Mouse (Mus musculus): ENCODE data around the gene Pnmal2.

Gene Pnmal2

DNA sequence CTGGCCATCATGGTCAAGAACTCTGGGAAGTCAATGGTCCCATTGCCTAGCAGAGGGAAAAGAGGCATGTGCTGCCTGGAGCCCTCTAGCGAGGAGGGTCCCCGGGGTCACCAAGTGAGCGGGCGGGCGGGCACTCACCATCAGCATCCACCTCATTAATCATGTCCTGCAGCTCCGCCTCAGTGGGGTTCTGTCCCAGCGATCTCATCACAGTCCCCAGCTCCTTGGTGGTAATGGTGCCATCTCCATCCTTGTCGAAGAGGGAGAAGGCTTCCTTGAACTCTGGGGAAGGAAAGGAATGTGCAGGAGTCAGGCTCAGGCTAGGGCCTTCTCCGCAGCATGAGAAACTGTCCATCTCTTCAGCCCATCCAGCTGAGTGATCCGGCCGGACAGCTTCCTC is 27.0 kb upstream of the Pnmal2 start:
- no peak for DNase-seq (ENCODE audit: low spot score)

DNA sequence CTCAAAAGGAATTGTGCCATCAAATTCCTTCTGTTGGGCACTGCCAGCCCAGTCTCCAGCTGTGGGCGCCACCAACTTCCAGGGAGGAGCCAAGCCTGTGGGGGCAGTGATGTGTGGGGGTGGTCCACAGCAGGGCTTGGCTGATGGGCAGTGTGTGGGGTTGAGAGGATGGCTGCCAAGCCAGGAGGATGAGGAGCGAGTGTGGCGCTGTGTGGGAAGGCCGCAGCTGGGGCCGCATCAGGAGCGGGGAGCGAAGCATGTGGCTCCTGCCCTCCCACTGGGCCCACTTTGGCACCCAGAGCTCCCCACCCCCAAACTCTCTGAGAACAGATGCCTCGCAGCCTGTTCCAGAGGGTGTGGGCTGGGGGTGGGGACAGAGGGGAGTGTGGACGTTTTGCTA is 26.5 kb upstream of the Pnmal2 start:
- DNase-seq (ENCODE audit: low spot score), result no peak

DNA sequence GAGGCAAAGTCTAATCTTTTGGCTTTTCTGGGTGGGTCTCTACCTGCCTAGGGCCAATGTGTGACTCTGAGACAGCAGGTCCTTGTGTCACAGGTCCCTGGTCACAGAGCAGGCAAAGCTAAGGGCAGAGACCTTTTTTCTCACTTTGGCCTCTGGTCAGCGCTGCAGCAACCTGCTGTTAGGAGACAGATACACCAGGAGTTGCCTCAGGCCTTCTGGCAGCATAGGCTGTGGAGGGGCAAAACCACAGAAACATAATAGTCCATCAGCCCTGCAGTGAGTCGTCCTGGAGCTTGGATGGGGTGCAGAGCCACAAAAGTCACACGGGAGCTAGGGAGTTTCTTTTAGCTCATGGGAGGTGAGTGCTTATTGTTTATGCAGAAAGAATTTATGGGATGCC is 25.8 kb upstream of the Pnmal2 start:
- DNase-seq (ENCODE audit: low spot score), result no peak

DNA sequence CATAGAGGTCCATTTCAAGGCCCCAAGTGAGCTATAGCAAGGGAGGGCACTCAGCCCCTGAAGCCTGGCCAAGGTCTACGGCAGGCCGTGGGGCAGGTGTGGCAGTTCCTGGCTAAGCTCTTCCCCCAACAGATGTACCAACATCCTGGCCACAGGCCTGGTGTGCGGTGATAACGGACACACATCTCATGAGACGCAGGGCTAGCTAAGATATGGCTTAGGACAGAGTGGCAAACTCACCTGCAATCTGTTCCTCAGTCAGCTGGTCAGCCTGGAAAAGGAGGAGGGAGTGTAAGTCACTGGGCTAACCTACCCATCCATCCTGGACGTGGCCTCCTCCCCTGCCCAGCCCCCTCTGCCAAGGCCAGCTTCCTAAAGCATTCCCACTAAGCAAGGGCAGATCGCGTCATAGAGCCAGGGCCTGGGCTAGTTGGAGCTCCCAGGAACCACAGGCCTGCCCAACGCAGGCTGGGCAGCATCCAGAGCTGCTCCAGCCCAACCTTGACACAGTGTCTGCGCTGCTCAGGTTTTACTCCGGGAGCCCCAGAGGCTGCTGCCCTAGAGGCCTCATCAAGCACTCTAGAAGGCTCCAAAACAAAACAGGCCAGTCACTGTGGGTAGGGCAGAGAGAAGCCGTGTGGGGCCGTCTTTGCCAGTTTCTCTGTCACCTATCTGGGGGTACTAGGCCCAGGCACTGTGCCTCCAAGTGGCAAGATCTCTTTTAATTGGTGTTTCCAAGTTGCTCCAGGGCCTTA is 24.9 kb upstream of the Pnmal2 start:
- no peak for DNase-seq (ENCODE audit: low spot score)

DNA sequence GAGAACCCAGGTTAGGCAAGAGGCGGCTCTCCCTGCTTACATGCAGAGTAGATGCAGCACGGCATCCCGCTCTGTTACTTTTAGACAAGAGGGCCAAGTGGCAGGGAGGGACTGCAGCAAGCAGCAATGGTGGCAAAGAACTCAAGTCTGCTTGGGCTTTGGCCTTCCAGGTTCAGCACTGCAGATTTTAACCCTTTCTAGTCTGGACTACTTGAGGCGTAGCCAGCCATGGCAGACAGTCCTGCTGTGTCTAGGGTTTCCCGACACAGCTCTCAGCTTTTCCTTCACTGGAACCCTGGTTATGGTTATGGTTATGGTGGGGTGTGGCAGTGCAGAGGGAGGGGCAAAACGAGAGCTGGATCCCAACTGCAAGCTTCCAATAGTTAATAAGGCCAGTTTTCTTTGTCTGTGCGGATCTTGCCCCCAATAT is 24.3 kb upstream of the Pnmal2 start:
- no peak for DNase-seq (ENCODE audit: low spot score)

DNA sequence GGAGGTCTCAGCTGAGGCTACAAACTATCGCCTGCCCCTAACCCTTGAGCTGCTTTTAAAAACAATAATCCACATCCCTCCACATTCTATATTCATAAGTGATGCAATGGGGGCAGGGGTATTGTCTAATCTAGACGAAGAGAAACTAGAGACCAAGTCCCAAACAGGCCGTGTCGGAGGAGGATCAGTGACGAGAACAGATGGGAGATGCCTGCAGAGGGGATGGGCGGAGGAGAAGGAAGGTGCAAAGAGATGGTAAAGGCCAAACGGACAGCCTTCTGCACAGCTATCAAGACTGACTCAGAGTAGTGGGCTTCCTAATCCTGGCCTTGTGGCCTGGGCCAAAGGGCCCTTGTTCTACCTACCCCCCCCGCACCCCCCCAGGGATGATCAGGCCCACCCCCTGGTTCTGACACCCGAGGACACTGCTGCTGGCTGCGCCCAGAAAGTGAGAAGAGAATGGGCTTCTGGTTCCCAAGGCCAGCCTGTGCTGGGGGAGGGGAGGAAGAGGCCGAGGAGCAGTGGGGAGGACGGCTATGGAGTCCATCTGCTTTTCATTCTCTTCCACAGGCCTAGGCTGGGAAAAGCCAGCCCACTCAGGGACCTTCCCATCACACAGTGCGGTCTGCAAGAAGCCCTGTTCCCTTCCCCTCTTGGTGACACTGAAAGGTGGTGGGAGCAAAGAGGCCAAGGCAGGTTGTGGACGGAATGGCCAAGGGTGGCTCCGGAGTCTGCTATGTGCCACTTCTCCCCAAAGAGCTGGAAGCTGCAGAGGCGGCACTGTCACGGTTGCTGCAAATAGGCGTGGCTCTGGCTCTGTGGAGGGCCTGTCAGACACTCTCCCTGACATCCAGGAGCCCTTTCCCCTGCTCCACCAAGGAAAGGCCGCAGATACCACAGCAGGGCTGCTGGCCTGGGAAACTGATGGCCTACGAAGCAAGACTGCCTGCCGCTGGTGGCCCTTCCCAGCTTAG is 23.4 kb upstream of the Pnmal2 start:
- no peak for DNase-seq (ENCODE audit: low spot score)

DNA sequence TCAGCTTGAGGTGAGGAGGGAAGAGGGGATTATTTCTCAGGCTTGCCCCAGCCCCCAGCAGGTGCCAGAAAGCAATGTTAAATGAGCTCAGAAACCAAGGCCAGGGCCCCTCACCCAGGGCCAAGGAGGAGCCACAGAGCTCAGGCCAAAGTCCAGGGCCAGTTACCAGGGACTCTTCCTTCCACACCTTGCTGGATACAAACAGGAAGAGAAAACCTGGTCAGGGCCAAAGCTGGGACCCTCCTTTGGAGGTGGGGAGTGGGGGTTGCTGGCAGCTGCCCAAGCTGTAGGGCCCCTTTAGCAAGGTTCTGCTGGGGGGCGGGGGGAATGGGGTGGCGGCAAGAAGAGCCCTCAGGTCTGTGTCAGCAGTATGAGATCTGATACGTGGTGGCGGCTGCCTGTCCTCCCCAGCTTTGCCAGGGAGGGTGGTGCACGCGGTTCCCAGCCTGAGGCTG is 22.6 kb upstream of the Pnmal2 start:
- DNase-seq (ENCODE audit: low spot score), result no peak

DNA sequence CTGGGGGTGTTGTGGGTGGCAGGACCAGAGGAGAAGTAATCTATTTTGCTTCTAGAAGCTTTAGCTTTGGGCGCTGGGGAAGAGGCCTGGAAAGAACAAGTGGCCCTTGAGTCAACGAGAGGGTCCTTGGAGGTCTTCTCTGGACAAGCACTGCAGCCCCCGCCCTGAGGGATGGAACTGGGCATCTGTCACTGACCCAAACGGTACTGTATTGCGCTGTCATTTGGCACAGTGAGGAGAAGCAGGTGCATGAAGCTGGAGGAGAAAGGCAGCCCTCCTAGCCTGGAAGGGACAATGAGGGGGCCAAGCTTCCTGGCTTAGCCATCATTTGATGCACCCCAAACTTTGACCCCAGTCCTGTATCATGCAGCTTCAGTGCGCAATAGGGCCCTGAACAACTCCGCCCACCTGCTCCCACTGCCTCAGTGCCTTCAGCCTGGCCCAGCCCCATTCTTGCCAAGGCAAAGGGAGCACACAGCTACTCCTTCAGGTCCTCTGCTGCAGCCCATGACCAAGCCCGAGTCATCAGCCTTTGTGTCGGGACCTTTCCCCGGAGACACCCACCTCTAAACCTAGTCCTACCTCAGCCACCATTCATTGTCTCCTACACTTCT is 22.0 kb upstream of the Pnmal2 start:
- no peak for DNase-seq (ENCODE audit: low spot score)

DNA sequence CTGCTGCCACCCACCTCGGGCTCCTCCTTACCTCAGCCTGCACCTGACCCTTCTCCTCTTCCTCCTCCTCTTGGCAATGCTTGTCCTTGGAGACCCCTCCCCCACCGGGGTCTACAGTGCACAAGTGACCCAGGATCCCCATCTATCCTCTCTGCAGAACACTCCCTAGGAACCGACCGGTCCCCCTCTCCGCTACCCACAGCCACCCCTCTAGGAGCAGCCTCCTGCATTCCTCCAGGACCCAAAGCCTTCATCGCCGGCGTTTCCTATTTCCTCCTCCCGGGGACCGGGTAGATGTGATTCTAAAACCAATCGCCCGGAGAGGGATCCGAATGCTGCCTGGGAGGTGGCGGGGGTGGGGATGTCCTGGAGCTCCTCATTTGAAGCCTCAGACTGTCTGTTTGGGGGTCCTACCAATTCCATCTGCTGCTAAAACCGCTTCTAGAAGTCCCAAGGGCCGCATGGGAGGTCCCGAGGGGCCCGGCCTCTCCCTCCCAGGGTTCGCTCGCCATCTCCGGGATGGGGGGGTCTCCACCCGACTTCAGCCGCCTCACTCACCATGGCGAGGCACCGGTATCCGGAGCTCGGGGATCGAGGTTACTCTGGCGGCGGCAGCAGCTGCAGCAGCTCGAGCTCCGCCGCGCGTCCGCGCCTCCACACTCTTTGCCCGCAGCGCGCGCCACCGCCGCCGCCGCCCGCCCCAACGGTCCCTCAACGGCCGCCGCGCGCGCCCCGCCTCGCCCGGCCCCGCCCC is 21.0 kb upstream of the Pnmal2 start:
- no peak for DNase-seq (ENCODE audit: low spot score)

DNA sequence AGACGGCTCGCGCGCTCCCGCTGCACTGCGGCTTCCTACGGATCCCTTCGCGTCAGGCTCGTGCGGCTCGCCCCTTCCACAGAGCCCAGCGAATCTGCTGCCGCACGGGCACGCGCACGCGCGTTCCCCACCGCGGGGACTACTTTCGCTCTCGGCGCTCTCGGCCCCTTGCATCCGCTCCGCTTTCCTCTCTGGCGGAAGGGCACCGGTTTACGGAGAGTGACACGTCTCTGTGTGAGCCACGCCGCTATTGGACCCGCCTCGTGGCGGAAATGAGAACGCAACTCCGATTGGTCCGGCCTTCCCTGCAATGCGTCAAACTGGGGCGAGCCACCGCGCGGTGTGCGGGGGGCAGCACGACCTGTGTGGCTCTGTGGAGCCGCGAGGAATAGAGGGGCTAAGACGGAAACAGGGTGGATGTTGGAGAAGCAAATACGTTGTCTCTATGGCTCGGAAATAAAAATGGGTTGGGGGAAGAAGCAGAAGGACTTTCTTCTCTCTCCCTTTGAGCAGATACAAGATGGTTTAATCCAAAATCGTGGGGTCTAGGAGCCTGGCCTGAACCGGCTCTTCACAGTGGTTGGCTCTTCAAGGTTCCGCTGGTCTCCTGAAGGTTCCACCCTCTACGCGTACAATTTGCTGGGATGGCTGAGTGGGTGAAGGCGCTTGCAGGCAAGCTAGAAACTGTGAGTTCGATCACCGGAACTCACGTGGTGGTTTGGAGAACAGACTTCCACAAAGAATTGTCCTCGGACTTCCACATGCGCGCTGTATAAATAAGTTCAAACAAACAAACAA is 20.2 kb upstream of the Pnmal2 start, which contains the start of gene Calm3:
Gene Calm3 (minus strand): TSS at position 78 of the 798 bp plus-strand sequence.
- peak; percentile 100 for DNase-seq (ENCODE audit: low spot score)

DNA sequence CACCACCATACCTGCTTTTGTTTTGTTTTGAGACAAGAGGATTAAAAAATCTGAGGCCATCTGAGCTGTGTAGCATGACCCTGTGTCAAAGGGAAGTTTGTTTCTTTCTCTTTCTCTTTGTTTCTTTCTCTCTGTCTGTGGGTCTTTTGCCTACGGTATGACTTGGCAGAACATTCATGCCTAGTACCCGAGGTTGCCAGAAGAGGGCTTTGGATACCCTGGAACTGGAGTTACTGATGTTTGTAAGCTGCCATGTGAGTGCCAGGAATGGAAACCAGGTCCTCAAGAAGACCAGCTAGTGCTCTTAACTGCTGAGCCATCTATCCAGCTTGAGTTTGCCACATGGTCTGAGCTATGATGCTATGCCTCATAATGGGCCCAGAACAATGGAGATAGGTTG is 16.1 kb upstream of the Pnmal2 start:
- no peak for DNase-seq (ENCODE audit: low spot score)

DNA sequence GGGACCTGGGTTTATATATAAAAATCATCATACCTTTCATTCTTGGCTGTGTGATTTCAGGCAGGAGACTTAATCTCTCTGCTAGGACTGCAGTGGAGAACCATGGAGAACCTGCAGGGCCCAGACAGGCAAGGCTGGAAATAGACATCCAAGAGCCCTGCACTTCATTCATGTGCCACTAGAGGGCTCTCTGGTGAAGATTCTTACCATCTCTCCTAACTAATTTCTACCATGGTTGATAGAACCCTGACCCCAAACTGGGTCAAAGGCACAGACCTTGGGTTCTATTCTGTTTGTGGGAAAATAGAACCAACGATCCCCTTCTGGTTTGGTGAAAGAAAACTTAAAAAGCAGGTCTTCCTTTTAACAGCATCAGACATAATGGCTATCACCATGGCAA is 13.6 kb upstream of the Pnmal2 start:
- DNase-seq (ENCODE audit: low spot score), result peak; percentile 92

DNA sequence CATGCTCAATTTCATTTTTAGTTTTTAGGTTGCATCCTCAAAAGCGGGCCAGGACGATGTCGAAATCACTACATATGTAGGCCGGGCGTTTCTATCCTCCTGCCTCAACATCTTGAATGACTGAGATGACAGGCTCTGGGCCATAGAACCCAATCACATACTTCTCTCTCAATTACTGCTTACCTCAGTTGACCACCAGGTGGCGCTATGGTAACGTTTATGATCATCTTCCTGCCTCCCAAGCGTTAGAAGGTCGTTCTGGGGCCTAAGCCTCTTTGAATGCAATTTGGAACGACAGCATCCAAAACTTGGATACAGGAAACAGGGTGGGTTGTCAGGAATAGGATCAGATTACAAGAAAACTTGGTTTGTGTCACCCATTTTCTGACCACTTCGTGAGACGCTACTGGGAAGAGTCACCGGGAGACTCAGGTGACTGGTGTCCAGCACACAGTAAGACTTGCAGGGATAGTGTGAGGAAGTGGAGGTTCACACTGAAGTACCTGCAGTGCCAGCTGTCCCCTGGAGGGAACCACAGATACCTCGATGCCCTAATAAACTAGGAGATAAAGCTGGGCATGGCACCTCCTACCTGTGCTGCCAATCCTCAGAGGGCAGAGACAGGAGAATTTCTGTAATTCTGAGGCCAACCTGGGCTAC is 12.4 kb upstream of the Pnmal2 start:
- DNase-seq (ENCODE audit: low spot score), result peak; percentile 98

DNA sequence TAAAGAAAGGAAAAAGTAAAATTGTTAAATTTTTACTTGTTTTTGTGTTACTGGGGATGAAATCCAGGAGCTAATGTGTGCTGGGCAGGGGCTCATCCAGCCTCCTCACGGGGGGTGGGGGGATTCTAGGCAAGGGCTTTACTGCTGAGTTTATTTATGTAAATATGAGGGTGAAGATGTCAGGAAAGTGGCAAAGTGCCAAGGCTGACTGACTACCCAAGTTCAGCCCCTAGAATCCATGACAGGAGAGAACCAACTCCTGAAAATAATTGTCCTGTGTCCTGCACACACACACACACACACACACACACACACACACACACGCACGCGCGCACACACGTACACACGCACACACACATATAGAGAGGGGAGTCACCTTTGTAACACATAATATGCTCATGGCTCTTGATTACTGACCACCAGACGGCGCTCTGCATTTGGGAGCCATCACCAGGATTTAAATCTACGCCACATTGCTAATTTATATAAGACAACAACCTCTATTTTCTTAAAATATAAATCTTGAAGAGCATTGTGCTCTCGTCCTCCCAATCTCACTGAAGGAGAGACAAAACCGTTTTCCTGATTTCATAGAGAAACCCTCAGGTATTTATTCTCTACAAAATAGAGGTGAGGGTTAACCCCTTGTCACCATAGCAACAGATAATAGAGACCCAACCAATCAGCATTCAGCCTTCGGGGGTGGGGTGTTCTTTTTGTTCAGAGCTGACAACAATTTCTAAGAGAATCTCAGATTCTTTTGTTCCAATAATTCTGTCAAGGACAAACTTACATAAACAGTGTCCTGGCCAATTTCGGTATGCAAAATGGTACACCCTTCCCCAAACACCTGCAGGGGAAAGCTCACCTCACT is 11.5 kb upstream of the Pnmal2 start:
- peak; percentile 77 for DNase-seq (ENCODE audit: low spot score)

DNA sequence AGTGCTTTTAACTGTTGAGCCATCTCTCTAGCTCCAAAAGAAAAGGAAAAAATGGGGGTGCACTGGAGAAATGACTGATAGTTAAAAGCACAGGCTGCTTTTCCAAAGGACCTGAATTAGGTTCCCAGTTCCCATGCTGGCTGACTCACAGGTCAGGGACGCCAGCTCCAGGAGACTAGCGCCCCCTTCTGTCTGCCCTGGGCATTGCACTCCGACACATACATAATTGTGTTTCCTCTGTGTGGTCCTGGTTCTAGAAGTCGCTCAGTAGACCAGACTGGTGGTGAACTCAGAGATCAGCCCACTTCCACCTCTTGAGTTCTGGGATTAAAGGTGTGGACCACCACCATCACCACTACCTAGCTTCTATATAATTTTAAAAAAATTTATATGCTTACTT is 7.2 kb upstream of the Pnmal2 start:
- no peak for DNase-seq (ENCODE audit: low spot score)

DNA sequence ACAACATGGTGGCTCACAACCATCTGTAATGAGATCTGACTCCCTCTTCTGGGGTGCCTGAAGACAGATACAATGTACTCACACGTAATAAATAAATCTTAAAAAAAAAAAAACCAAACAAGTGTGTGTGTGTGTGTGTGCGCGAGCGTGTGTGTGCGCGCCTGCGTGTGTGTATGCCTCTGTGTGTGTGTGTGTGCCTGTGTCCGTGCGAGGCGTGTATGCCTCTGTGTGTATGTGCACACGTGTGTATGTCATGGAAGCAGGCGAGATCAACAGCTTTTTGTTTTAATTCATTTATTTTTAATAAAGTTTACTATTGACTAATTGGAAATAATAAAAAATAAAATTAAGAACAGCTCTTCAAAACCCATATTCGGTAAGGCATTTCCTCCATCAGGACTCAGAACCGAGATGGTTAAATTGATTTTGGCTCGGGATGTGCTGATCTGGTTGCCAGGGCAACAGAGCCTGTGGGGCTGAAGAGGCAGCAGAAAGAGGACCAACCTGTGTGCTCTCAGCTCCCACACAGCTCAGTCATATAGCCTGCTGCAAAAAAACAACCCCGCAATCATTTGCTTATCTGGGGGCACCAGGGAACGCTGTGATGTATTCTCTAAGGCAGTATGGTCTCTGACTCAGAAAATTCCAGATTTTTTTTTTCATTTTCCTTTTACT is 6.2 kb upstream of the Pnmal2 start:
- no peak for DNase-seq (ENCODE audit: low spot score)

DNA sequence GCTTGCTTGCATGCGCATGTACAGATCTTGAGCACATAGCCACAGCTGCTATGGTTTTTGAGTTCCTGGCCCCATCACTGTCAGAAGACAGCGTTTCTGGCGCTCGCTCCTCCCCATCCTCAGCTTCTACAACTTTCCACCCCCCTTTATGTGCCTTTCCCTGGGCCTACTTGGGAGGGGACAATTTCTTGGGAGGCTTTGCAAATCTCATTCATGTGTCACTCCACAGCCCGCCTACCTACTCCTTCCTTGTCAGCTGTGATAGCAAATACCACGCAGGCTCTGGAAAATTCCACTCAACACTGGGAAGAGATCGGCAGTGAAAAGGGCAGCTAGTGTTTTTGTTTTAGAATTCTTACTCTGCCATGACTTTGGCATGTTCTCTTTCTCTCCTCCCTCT is 4.2 kb upstream of the Pnmal2 start:
- DNase-seq (ENCODE audit: low spot score), result no peak

DNA sequence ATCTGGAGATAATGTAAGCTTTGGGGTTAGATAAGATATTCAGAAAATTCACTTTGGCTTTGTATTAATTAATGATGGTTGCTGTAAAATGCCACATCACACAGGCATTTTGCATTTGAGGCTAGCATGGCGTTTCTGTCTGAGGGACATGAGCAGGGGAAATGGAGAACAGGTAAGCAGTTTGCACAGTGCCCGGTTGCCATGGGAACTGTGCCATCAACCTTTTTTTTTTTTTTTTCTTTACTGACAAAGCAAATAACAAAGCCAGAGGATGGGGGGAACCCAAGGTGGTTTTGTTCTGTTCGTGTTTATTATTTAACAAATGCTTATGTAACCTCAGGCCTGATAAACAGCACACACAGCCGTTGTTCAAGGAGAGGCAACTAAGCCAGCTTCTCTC is 1.6 kb upstream of the Pnmal2 start:
- DNase-seq (ENCODE audit: low spot score), result no peak

DNA sequence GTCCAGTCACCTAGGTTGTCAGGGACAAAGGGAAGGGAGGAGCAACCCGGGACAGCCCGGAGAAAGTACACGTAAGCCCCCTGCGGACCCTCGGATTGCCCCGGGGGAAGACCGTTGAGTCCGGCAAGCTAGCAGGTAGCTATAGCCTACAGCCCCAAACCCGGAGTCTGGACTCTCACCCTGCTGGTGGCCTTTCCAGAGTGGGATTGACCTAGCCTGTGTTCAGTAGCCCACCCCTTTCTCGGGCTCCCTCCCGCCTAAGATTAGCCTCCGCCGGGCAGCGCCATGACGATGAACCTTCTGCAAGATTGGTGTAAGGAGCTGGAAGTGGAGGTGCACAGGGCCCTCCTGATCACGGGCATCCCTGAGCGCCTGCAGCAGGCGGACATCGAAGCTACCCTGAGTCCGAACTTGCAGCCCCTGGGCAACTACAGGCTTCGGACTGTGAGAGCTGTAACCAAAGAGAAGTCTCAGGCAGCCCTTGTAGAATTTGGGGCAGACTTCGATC is 380 bp downstream of the Pnmal2 start:
- no peak for DNase-seq (ENCODE audit: low spot score)
